Mouse (Mus musculus) kidney, embryonic 15.5 days (tissue): Measurements from ENCODE around the gene Camk2g. TPM values are rescaled to one million over a fixed set of nuclear protein-coding genes. Genes with fewer than 3 reads are reported as not detected.

Source experiments
- ATAC-seq: fragments of 200-750 bp; cut with Nextera tagmentation; replicated peaks from 2 replicates; pipeline ENCODE4 v1.8.0; 2017; ENCODE audit warnings: moderate TSS enrichment; ENCODE audit not compliant: low FRiP score
- H3K27ac ChIP-seq: fragments of 300-500 bp; sonication (generic); 2 replicates; pipeline ENCODE4 v1.5.1; 2015; ENCODE audit warnings: mild to moderate bottlenecking, inconsistent platforms
- H3K27me3 ChIP-seq: fragments of 300-500 bp; sonication (generic); 2 replicates; pipeline ENCODE4 v1.6.1; 2015; ENCODE audit warnings: inconsistent platforms
- H3K36me3 ChIP-seq: fragments of 300-500 bp; sonication (generic); 2 replicates; pipeline ENCODE4 v1.6.1; 2015; ENCODE audit warnings: inconsistent platforms
- H3K4me1 ChIP-seq: fragments of 300-500 bp; sonication (generic); 2 replicates; pipeline ENCODE4 v1.6.1; 2015; ENCODE audit warnings: inconsistent platforms
- H3K4me2 ChIP-seq: fragments of 300-500 bp; sonication (generic); 2 replicates; pipeline ENCODE4 v1.6.1; 2015; ENCODE audit warnings: moderate library complexity, mild to moderate bottlenecking, inconsistent platforms
- H3K4me3 ChIP-seq: fragments of 300-500 bp; sonication (generic); replicated peaks from 2 replicates; pipeline ENCODE4 v1.5.1; 2015; ENCODE audit warnings: mild to moderate bottlenecking, inconsistent platforms
- H3K9ac ChIP-seq: fragments of 300-500 bp; sonication (generic); 2 replicates; pipeline ENCODE4 v1.6.1; 2015; ENCODE audit warnings: mild to moderate bottlenecking, inconsistent platforms
- H3K9me3 ChIP-seq: fragments of 300-500 bp; sonication (generic); replicated peaks from 2 replicates; pipeline ENCODE4 v1.6.1; 2016; ENCODE audit warnings: inconsistent platforms
- WGBS: fragments of 180-500 bp; shearing (Covaris S2); methylation state at CpG from one replicate; pipeline ENCODE4 v1.1.7; 2015; ENCODE audit warnings: mixed read lengths; 5-methylcytosine and 5-hydroxymethylcytosine counted together
- polyA plus RNA-seq: library from polyadenylated mRNA; unstranded; fragments of >200 nt; fragmentation: Nextera tagmentation; extraction: Ambion mirVana; gene quantifications from 2 replicates; pipeline ENCODE4 v1.2.1, GENCODE M21; 2015

Camk2g gene
- polyA plus RNA-seq, 1 experiment from 2014 or later, result 48.4 TPM

DNA sequence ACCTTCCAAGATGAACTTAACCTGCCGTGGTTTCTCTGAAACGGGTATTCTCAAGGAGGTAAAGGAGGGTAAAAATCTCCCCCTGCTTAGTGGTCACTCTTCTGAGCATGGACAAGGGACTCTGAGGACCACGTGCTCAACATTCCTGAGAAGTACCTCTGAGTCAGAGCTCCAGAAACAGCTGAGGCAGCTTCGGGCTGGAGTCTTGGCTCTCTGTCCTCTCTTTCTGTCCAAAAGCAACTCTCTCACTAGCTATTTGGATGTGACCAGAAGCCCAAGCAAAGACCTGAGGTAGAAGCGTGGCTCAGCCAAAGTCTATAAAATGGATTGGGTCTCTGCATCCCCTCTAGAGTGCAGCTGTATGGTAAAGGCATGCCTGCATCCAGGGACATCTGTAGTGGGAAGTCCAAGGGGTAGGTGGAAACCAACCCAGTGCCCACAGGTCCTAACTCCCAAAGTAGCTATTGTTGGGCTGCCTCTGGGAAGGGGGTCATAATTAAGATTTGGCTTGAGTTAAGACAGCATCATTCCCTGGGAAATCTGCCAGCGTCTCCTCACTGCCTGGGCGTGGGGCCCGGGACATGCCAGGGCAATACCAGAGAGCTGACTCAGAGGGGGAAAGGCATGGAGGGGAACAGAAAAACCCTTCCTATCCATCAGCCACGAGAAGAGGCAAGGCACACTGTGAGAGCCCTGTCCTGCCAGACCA is 11.2 kb upstream of the Camk2g start:
- Histone ChIP-seq H3K36me3 (no peaks in the 10 kb centered on the region), H3K4me1 (peaks cover 20% of the 10 kb centered on the region), H3K27ac (peak overlapping the region; percentile 67), H3K4me3 (no peak overlapping the region), H3K9me3 (no peaks in the 10 kb centered on the region), H3K4me2 (no peak overlapping the region), H3K27me3 (no peaks in the 10 kb centered on the region), H3K9ac (no peak overlapping the region)
- ATAC-seq, result peak; percentile 59
- WGBS, result 59% methylated on average over 9 of the region's 9 CpGs

DNA sequence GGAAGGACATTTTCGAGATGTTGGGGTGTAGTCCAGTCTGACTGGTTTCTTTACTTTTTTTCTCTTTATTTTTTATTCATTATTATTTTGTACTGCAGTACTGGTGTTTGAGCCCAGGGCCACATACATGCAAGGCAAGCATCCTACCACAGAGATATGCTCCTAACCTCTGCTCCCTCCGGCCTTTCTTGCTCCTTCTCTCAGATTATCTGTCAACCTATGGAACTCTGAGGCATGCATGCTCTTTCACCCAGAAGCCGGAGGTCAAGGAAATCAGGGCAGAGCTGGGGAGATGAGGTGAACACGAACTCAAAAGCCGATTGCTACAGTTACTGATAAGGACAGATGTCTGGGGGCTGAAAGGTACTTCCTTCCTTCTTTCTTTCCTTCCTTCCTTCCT is 10.6 kb upstream of the Camk2g start:
- no peak for ATAC-seq
- no peak overlapping the region for H3K27ac ChIP-seq
- WGBS, result 67% methylated on average over 5 of the region's 5 CpGs
- H3K4me2 ChIP-seq, result no peak overlapping the region
- peaks cover 20% of the 10 kb centered on the region for H3K4me1 ChIP-seq
- no peaks in the 10 kb centered on the region for H3K36me3 ChIP-seq
- no peaks in the 10 kb centered on the region for H3K9me3 ChIP-seq
- no peaks in the 10 kb centered on the region for H3K27me3 ChIP-seq
- no peak overlapping the region for H3K9ac ChIP-seq
- H3K4me3 ChIP-seq, result no peak overlapping the region

DNA sequence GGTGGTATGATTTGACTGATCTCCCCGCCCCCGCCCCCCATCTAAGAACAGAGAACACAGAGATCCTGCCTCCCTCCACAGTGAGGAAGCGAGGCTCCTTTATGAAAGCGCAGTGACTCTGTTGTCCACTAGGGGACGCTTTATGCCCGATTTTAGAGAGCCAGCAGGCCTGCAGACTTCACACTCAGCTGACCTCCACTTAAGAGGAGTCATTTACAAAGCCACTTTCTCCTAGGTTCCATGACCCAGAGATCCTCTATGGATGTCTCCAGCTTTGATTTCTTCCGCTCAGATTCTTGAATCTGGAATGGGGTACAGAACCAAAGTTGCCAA is 9.7 kb upstream of the Camk2g start:
- Histone ChIP-seq H3K27ac (no peak overlapping the region), H3K36me3 (no peaks in the 10 kb centered on the region), H3K9ac (no peak overlapping the region), H3K4me3 (no peak overlapping the region), H3K9me3 (no peaks in the 10 kb centered on the region), H3K4me2 (no peak overlapping the region), H3K27me3 (no peaks in the 10 kb centered on the region), H3K4me1 (peaks cover 20% of the 10 kb centered on the region)
- 4% methylated on average over 7 of the region's 7 CpGs for WGBS
- ATAC-seq, result peak; percentile 73

DNA sequence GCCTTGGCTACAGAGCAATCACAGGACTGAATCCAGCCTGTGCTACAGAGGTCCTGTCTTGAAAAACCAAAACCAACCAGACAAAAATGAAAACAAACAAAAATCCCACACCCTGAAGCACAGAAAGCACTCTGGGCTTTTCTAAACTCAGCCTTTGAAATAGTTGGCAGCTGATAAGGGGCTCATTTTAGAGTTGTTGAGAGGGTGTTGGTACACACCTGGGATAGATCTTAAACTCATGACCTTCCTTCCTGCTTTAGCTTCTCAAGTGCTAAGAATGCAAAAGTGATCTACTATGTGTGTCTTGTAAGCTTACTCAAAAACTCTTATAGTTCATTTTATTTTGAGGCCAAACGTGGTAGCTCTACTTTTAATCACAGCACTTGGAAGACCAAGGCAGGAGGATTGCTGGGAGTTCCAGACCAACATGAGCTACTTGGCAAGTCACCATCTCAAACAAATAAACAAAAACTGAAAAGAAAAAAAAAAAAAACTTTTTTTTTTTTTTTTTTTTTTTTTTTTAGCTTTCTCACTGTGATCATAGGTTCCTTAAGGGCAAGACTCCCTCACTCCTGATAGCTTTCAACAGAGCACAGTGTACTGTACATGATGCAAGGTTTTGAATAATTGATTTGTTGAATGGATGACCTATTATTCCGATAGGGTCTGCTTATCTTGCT is 9.2 kb upstream of the Camk2g start:
- Histone ChIP-seq H3K27me3 (no peaks in the 10 kb centered on the region), H3K27ac (no peak overlapping the region), H3K9me3 (no peaks in the 10 kb centered on the region), H3K4me2 (no peak overlapping the region), H3K4me3 (no peak overlapping the region), H3K4me1 (peaks cover 20% of the 10 kb centered on the region), H3K9ac (no peak overlapping the region), H3K36me3 (no peaks in the 10 kb centered on the region)
- 36% methylated on average over 2 of the region's 2 CpGs for WGBS
- peak; percentile 49 for ATAC-seq

DNA sequence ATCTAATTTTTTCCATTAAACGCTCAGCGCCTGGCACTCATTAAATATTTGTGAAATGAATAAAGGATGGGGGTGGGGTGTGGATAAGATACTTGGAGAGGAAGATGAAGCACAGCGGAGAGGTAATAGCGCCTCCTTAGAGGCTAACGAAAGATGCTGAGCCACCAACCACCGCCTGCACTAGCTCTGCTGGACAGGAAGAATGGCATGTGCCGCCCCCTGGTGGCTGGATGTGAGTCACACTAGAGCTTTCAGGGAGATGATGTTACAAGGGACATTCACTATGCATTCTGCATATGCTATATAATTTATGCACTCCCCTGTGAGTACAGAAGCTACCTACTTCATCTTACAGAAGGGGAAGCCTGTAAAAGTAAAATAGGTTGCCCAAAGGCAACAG is 4.9 kb upstream of the Camk2g start:
- H3K36me3 ChIP-seq, result no peaks in the 10 kb centered on the region
- no peak for ATAC-seq
- no peak overlapping the region for H3K27ac ChIP-seq
- no peaks in the 10 kb centered on the region for H3K9me3 ChIP-seq
- WGBS, result 13% methylated on average over 7 of the region's 7 CpGs
- H3K9ac ChIP-seq, result no peak overlapping the region
- no peak overlapping the region for H3K4me2 ChIP-seq
- H3K4me3 ChIP-seq, result no peak overlapping the region
- H3K4me1 ChIP-seq, result peaks cover 19% of the 10 kb centered on the region
- no peaks in the 10 kb centered on the region for H3K27me3 ChIP-seq

DNA sequence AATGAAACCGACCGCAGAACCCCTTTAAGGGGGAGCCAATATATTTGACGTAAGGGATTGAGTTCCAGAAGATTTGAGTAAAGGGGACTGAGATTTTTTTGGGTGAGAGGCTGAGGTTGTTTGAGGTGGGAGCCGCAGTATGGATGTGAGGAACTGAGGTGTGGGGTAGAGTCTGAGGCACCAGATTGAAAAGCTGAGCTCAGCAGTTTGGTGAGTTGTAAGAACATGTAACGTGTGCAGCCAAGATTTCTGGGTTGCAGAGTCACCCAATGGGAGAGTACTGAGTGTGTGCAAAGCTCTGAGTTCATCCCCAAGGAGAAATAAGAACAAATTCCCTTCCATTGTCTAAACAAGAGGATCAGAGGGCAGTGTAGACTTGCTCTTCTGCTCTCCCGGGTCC is 4.4 kb upstream of the Camk2g start:
- no peak overlapping the region for H3K27ac ChIP-seq
- H3K4me3 ChIP-seq, result no peak overlapping the region
- H3K27me3 ChIP-seq, result no peaks in the 10 kb centered on the region
- 91% methylated on average over 6 of the region's 6 CpGs for WGBS
- peaks cover 19% of the 10 kb centered on the region for H3K4me1 ChIP-seq
- H3K36me3 ChIP-seq, result no peaks in the 10 kb centered on the region
- no peak overlapping the region for H3K9ac ChIP-seq
- no peak for ATAC-seq
- no peaks in the 10 kb centered on the region for H3K9me3 ChIP-seq
- no peak overlapping the region for H3K4me2 ChIP-seq

DNA sequence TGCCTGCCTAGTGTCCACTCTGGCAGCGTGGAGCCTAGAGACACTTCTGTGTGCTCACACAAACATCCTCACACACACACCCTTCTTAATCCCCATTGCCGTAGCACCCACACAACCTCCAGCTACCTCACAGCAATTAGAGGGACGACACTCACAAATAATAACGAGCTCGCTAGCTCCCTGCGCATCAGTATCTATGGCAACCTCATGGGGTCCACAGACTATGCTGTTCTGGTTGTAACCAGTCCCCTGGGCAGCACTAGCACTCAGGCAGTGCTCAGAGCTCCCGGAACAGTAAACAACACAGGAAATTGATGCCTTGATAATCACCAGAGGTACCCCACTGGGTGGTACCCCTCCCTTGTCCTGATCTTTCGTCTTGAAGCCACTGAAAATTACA is 2.8 kb upstream of the Camk2g start:
- Histone ChIP-seq H3K27ac (no peak overlapping the region), H3K9ac (no peak overlapping the region), H3K27me3 (no peaks in the 10 kb centered on the region), H3K9me3 (no peaks in the 10 kb centered on the region), H3K4me2 (no peak overlapping the region), H3K4me1 (peaks cover 35% of the 10 kb centered on the region), H3K4me3 (no peak overlapping the region), H3K36me3 (peaks cover 7% of the 10 kb centered on the region; the same call in 1 of the 2 replicates)
- ATAC-seq, result no peak
- WGBS, result 60% methylated on average over 8 of the region's 8 CpGs

DNA sequence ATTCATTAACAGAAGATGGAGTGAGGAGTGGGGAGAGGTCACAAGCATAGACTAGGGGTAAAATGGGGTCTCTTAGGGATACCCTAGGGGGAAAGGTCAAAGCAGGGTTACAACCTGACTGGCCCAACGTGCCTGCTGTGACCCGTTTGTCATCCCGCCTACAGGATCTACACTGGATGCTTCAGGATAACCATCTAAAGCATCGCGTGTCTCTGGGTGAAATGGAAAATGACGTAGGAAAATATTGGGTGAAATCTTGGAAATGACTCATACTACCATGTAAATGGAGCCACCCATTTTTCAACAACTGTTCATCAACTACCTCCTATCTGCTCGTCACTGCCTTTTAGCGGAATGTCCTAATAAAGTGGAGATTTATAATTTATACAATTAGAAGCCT is 2.3 kb upstream of the Camk2g start:
- no peak for ATAC-seq
- Histone ChIP-seq H3K27me3 (no peaks in the 10 kb centered on the region), H3K4me3 (no peak overlapping the region), H3K4me1 (peaks cover 38% of the 10 kb centered on the region), H3K27ac (no peak overlapping the region), H3K9me3 (no peaks in the 10 kb centered on the region), H3K4me2 (no peak overlapping the region), H3K36me3 (peaks cover 12% of the 10 kb centered on the region), H3K9ac (no peak overlapping the region)
- 72% methylated on average over 8 of the region's 8 CpGs for WGBS

DNA sequence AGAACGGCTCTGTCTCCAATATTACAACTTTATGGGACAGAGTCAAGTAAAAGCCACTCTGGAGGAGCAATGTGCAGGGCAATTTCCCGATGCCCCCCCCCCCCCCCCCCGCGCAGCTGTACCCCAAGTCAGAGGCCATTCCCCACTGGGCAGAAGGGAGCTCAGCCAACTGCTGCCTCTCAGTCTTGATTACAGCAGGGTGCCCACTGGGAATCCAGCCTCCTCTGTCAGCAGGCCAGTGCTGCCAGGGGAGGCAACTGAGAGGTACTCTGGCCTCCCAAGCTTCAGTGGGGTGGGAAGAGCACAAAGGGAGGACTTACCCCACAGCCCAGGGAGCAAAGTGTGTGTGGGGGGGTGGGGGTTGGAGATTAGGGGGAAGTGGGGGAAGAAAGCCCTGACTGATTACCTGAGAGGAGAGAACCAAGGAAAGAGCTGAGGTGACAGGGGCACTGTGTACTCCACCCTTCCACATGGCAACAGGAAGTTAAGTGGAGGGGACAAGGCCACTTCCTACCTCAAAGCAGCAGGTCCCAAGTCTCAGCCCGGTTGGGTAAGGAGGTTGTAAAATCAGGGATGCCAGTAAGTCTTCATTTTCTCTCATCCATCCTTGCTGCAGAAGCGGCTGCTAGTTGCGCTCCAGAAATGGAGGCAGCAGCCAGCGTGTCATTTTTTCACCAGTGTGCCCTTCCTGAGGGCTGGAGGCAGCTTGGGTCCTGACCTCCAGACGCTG is 1.7 kb upstream of the Camk2g start:
- peaks cover 18% of the 10 kb centered on the region for H3K36me3 ChIP-seq
- H3K27me3 ChIP-seq, result no peaks in the 10 kb centered on the region
- ATAC-seq, result no peak
- no peak overlapping the region for H3K4me2 ChIP-seq
- no peak overlapping the region for H3K4me3 ChIP-seq
- H3K4me1 ChIP-seq, result peaks cover 38% of the 10 kb centered on the region
- no peak overlapping the region for H3K9ac ChIP-seq
- H3K9me3 ChIP-seq, result no peaks in the 10 kb centered on the region
- WGBS, result 45% methylated on average over 9 of the region's 9 CpGs
- no peak overlapping the region for H3K27ac ChIP-seq

DNA sequence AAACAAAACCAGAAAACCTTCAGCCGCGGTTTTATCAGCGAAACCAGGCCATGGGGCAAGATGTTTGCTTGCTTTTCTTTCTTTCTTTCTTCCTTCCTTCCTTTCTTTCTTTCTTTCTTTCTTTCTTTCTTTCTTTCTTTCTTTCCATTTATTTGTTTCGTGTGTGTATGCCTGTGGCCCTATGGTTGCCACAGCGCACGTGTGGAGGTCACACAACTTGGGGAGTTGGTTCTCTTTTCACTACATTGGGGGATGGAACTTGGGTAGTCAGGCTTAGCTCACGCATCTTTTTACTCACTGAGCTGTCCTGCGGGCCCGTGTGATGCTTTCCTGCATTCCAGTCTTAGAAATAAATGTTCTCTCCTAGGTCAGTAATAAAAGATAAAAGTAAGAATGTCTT is 701 bp upstream of the Camk2g start:
- WGBS, result 7% methylated on average over 9 of the region's 9 CpGs
- no peak for ATAC-seq
- H3K27ac ChIP-seq, result peak overlapping the region; percentile 80; the same call in 1 of the 2 replicates

DNA sequence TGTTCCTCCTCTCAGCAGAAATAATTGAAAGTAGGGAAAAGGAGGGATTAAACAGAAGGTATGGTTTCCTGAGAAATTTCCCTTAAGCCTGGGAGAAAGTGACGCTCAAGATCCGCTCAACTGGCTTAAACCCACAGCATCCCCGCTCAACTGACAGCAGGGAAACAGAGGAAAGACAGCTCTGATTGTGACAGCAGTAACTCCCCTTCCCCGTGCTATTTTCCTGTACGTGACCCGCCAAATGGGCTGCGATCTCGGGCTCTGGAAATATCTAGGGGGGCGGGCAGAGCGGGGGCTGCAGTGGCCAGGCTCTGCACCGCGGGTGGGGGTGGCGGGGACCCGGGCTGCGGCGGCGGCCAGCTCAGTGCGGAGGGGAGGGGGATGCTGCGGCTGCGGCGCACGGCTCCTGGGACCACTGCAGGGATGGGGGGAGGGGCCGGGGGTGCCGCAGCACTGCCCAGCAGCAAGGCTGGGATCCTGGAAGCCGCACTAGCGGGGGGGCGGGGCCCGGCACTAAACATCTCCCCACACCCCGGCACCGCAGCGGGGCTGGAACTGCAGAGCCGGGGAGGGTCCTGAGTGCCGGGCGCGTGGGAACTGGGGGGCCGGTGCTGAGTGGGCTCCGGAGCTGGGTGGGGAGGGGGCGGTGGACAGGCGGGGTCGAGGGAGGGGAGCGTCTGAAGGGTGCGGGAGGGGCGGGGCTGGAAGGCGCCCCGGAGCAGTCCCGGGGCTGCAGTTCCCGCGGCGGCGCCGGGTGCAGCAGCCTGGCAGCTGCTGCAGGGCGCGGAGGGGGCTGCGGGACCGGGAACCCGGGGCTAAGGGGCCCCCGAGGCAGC is 748 bp downstream of the Camk2g start:
- Histone ChIP-seq H3K27ac (peak overlapping the region; percentile 80), H3K9ac (peak overlapping the region; percentile 70), H3K36me3 (peaks cover 42% of the 10 kb centered on the region), H3K4me2 (peak overlapping the region; percentile 89), H3K9me3 (no peaks in the 10 kb centered on the region), H3K27me3 (no peaks in the 10 kb centered on the region), H3K4me1 (peaks cover 38% of the 10 kb centered on the region), H3K4me3 (peak overlapping the region; percentile 89)
- peak; percentile 50 for ATAC-seq
- WGBS, result under 1% methylated on average over 39 of the region's 57 CpGs

More for the DNA sequence above, 701 bp upstream of the Camk2g start:
- Histone ChIP-seq H3K9me3 (no peaks in the 10 kb centered on the region), H3K9ac (peak overlapping the region; percentile 53), H3K4me3 (peak overlapping the region; percentile 89), H3K36me3 (peaks cover 28% of the 10 kb centered on the region), H3K4me2 (peak overlapping the region; percentile 89), H3K4me1 (peaks cover 38% of the 10 kb centered on the region), H3K27me3 (no peaks in the 10 kb centered on the region)
